Mouse (Mus musculus): Measurements from ENCODE around the gene Ankef1.

Ankef1 gene

DNA sequence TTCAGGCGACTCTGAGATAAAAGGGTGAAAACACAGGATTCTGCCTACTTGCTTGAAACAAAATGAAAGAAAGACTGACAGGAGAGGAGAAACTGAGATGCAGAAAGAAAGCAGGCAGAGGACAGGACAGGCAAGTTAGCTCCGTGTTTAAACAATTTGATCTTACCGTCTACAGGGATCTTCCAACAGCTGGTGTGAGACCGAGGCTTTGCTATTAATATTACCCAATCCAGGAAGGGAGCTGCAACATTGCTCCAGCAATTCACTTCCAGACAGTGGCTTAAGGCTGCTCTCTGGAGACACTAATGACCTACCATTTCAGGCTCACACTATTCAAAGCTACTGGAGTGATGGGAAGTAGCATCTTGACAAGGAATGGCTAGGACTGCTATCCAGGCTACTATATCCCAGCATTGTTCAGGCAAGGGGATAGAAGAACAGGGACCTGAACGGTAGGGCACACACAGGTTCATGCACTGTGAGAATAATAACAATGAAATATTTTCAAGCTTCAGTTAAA lies 99.0 kb downstream of the Ankef1 start:
- DNase-seq (ENCODE audit: extremely low spot score, low spot score) = no peak

DNA sequence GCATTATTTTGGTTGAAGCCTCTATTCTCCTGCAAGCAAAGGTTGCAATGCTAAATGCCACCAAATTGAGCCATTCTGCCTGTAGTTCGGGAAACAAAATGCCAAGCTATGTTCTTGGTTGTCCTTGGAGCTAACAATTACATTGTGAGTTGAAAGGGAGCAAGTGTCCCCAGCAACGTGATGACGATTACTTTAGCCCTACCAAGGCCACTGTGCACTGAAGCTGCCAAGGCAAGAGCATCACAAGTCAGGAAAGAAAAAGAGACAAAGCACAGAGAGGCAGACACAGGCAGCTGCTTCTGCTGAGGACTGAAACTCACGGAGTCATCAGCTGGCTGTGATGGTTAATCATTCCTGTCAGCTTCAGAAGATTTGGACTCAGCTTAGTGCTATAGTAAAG lies 99.5 kb downstream of the Ankef1 start:
- no peak for DNase-seq (ENCODE audit: extremely low spot score, low spot score)

All from neural tube, embryonic 10.5 days (tissue).